Mouse (Mus musculus) adrenal gland, postnatal 10 days (tissue): ENCODE measurements around the gene Sart3. TPM values are rescaled to one million over a fixed set of nuclear protein-coding genes. Genes with fewer than 3 reads are reported as not detected.

ENCODE experiments used
- DNase-seq: peaks from one replicate; pipeline ENCODE4 v3.0.0; 2021; ENCODE audit warnings: mixed read lengths
- total RNA-seq, 2 experiments: library from RNA; stranded (reverse); gene quantifications; 2 replicates each; pipeline ENCODE4 v1.2.3; 2021

The Sart3 gene
- total RNA-seq, 2 experiments from 2014 or later: 26.3 to 31.3 TPM

DNA sequence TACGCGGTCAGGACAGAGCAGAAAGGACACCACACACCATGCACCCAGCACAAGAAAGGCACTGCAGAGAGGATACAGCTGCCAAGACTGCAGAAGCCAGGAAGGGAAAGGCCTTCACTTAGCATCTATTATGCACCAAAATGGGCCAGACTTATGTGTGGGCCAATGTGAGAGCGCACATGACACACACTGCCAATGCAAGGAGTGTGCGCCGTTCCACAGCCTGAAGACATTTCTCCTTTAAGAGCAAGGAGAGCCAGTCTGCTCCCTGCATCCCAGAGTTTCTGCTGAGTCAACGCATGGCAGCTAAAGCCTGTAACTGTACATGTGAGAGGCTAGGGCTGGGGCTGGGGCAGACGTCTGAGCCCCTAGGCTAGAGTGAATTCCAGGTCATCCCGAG lies 3.5 kb downstream of the Sart3 start:
- no peak for DNase-seq

GRCm38 (mm10) chr5:113765641-113766526 lies 6.4 kb downstream of the Sart3 start:
- DNase-seq: peak; percentile 61

- DNase-seq: no peak
Observed at GRCm38 (mm10) chr5:113764426-113764825, 7.9 kb downstream of the Sart3 start.

DNA sequence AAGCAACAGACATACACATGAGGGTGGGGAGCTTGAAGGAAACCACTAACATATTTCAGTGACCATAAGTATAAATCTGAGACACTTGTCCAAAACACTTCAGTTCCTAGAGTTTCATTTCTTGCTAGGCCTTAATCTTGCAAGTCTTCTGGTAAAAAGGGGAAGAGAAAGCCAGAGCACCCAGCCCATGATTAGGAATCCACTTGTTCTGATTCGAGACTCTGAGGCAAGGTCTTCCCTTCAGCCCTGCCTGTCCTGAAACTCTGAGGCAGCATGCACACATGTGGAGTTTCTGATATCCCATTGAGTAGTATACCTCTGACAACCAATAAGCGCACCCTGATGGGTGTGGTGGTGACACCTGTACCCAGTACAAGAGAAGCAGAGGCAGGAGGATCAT lies 10.7 kb downstream of the Sart3 start:
- DNase-seq: no peak

DNA sequence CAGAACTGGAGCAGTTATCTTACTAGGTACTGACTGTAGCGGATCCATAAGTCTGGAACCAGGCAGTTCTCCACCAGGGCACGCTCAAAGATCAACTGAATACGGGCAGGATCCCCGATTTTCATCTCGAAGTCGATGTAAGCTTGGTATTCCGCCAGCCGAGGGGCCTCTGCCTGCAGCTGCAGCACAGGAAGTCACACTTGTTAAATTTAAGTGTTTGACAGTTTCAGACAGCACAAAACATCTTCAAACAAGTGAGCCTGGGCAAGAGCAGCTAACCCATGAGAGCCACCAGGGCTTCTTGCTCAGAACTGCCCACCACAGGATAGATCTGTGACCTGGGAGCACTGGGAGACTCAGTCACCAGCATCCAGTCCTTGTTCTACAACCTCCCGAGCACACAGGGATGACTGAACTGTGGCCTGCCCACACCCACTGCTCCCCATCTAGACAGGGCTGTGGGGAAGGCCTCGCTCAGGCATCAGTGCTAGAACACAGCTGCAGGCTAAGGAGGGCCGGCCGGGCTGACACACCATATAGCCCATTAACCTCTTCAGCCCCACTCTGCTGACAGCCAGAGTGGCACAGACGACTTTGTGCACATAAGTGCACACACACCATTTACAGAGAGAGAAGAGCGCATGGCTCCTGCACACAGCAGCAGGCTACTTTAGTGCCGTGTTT lies 16.8 kb downstream of the Sart3 start:
- no peak for DNase-seq

DNA sequence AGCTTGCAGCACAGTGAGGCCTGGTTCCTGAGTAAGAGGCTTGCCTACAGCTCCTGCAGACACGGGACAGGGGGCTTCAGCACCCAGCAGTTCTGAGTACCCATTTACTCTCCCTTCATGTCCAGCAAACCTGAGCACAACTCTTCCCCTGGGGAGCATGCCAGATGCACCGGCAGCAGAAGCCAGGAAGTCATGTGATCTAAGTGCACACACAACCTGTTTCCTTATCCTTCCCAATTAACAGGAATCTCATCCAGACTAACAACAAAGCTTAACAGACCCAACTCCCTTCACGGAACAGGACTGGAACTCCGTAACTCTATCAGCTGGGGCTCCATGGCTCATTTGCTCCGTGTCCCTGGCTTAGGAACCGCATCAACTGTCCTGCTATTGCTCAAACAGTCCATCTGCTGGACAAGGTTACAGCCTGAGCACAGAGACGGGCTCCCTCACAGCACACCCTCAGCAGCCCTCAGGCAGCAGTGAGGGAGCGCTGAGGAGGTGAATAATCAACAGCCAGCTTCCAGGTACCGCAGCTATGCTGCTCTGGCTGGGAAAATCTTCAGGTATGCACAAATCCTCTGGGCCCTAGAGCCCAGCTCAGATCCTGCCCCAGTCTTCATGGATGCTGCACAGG lies 20.7 kb downstream of the Sart3 start:
- no peak for DNase-seq

DNA sequence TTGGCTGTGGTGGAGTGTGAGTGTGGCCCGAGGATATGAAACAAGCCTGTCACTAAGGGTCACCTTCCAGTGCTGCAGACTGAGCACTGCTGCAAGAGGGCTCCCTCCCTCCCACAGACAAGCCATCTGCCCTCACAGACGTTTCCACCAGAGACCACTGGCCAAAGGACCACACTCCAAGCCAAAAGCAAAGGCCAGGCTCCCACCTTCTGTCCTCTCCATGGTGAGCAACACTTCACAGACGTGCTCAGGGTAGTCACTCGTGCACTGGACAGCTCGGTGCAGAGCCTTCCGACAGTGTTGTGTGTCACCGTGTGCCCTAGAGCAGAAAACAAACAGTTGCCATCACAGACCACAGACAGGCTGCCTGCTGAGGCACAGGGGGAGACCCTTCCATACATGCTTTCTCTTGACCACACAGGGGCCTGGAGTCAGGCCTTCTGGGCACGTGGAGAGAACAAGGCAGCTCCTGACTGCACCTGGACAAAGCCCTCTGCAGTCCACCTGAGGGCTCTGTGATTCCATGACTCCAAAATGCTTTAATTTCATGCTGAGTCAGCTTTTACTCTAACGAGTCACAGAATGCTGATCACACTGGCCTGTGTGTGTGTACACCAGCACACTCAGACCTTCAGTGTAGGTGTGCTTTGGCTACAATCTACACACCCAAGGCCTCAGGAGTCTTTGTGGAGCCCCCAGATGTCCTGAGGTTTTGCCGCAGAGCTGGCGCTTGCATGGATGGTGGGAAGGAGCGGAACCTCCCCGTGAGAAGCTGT lies 23.6 kb downstream of the Sart3 start:
- no peak for DNase-seq

DNA sequence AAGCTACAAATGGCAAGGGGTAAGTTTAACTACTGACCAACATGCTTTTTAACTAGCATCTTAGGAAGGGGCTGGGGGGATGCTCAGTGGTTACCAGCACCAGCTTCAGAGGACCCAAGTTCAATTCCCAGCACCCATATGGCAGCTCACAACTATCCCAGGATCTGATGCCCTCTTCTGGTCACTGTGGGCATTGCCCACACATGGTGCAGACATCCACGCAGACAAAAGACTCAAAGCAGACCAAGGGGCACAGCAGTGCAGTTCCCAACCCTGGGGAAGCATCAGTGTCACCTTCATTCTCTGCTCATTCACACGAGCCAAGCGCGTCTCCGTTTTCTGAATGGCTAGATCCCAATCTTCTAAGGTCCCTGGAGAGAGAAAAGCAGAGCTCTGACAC lies 24.7 kb downstream of the Sart3 start:
- DNase-seq: no peak

DNA sequence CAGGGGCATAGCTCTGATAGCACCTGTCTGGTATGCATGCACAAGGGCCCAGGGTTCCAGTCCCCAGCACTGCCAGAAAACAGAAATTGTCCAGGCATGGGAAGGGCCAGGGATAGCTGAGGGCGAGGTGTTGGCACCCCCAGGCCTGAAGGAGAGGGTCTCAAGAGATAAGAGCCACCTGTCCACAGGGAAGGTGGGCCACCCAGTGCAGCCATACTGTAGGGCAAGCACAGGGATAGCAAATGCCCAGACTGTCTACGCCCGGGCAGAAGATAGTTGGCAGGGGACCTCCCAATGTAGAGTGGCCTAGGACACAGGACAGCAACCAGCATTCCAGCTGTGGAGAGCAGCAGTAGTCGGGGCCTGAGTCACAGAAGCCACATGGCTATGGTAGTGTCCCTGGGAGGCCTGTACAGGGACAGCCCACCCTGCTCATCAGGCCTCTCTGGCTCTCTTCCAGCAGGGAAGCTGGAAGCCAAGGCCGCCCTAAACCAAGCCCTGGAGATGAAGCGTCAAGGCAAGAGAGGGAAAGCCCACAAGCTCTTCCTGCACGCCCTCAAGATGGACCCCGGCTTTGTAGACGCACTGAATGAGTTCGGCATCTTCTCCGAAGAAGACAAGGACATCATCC lies 34.6 kb downstream of the Sart3 start:
- no peak for DNase-seq

GRCm38 (mm10) chr5:113736522-113737164 lies 35.7 kb downstream of the Sart3 start:
- no peak for DNase-seq

DNA sequence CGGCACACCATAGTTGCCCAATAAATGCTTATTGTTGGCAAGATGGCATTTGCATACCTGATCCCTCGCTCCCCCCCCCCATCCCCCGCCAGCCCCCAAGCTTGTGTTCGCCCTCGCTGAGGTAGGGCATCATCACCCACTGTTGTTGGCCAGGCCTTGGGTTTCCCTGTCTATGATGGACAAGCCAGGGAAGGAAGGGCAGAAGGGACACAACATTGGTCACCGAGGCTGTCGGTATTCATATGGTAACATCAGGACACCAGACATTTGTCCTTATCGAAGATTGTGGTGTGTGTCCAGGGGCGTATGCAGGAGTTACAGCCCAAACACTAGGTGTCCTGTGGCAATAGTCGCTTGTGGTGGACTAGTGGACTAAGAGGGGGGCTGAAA lies 36.2 kb downstream of the Sart3 start:
- DNase-seq: no peak

DNA sequence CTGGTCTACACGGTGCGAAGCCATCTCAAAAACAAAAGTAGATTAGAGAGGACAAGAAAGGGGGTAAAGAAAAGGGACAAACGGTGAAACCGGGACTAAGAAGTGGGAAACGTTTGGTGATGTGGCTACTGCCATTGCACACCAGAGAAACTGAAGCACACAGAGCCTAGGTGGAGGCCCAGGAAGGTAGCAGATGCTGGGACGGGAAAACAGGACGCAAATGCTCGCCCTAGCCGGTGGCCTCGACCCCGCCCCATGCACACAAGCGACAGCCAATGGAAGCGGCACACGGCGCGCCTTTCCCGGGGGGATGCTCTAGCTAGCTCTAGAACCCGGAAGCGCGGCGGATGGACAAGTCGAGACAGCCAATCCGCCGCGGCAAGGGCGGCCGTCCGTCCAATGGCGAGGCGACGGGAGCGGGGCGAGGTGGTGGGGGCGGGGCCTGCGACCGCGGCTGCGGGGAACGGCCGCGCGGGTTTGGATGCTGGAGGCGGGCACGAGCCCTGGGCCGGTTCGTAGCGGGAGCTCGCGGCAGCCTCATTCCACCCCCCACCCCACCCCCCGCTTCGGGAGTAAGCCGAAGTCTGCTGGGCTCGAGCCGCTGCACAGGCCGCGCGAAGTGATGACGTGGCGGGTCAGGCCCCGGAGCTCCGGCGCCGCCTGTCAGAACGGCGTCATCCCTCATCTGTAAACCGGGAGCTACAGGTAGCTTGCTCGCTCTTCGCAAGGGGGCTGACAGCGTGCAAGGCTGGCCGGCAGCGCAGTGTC lies 36.8 kb downstream of the Sart3 start, which contains the start of gene Ficd:
TSS of gene Ficd (plus strand) at position 459 of the 768 bp plus-strand sequence.
- peak; percentile 95 for DNase-seq

DNA sequence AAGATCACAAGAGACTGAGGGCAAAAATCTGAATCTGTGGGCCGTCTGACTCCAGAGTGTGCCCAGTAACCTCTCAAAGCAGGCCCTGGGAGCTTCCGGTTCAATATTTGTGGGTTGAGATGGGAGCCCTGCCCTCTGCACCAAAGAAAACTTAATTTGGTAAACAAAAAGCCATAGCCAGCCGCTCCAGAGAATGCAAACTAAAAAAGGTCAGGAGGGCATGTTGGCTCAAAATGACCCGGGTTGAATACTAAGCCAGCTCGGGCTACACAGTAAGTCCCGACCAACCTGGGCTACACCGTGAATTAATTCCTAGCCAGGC lies 37.3 kb downstream of the Sart3 start:
- DNase-seq: no peak

GRCm38 (mm10) chr5:113734376-113734775 lies 37.9 kb downstream of the Sart3 start:
- DNase-seq: no peak

DNA sequence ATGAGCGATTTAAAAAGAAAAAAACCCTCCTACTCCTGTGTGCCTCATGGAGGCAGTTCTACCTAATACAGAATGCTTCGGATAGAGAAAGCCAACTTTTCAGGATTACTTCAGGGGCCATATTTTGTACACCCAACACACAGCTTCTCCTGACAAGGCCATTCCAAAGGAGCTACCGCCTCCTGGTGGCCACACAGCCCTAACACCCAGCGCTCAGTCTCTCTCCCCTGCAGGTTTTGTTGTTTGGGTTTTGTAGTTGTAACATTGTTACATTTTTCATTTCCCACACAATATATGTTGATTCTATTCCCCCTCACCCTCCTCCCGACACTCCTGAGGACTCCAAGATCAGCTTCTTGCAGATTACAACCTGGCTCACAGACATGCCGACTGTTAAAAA lies 40.1 kb downstream of the Sart3 start:
- DNase-seq: peak; percentile 68

GRCm38 (mm10) chr5:113731174-113731573 lies 41.1 kb downstream of the Sart3 start:
- no peak for DNase-seq

GRCm38 (mm10) chr5:113730641-113731121 lies 41.6 kb downstream of the Sart3 start:
- DNase-seq: no peak

- no peak for DNase-seq
Observed at GRCm38 (mm10) chr5:113728691-113729090, 43.6 kb downstream of the Sart3 start.

GRCm38 (mm10) chr5:113728011-113728410 lies 44.3 kb downstream of the Sart3 start:
- no peak for DNase-seq

DNA sequence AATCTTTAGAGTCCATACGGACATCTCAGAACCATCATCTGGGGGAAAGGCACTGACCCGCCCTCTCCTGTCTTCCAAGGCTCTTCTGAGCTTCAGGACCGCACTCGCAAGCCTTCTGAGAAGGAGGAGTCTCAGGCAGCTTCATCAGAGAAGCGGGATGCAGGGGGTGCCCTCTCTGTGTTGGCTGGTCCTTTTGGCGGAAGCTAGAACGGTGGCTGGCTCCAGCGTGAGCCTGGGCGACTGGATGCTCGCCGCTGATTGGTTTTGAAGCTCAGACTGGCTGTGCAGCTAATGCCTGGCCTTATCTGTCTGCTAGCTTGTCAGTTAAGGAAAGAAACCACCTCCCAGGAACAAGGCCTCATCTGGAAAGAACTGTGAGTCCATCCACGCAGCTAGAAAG lies 45.1 kb downstream of the Sart3 start:
- DNase-seq: no peak
